Mouse (Mus musculus) hindbrain, embryonic 16.5 days (tissue): ENCODE results near the gene Neurod1. TPM values are rescaled to one million over a fixed set of nuclear protein-coding genes. Genes with fewer than 3 reads are reported as not detected.

Experiments used
- ATAC-seq: fragments of 200-750 bp; cut with Nextera tagmentation; 2 replicates; pipeline ENCODE4 v1.8.0; 2017; ENCODE audit warnings: moderate TSS enrichment, moderate library complexity
- H3K27ac ChIP-seq: fragments of 300-500 bp; sonication (generic); 2 replicates; pipeline ENCODE4 v1.5.1; 2014; ENCODE audit warnings: low read depth, mild to moderate bottlenecking, control low read depth, low read length, moderate library complexity
- H3K27me3 ChIP-seq: fragments of 300-500 bp; sonication (generic); replicated peaks from 2 replicates; pipeline ENCODE4 v1.6.1; 2014; ENCODE audit warnings: low read length; ENCODE audit not compliant: control insufficient read depth, insufficient read depth
- H3K36me3 ChIP-seq: fragments of 300-500 bp; sonication (generic); 2 replicates; pipeline ENCODE4 v1.6.1; 2014; ENCODE audit warnings: mild to moderate bottlenecking, low read length, moderate library complexity, mixed read lengths; ENCODE audit not compliant: control insufficient read depth, insufficient read depth
- H3K4me1 ChIP-seq: fragments of 300-500 bp; sonication (generic); 2 replicates; pipeline ENCODE4 v1.6.1; 2014; ENCODE audit warnings: low read depth, low read length; ENCODE audit not compliant: control insufficient read depth, insufficient read depth
- H3K4me2 ChIP-seq: fragments of 300-500 bp; sonication (generic); 2 replicates; pipeline ENCODE4 v1.6.1; 2014; ENCODE audit warnings: mild to moderate bottlenecking, low read length, control low read depth, moderate library complexity
- H3K4me3 ChIP-seq: fragments of 300-500 bp; sonication (generic); 2 replicates; pipeline ENCODE4 v1.5.1; 2014; ENCODE audit warnings: mild to moderate bottlenecking, low read length, control low read depth, moderate library complexity
- H3K9ac ChIP-seq: fragments of 300-500 bp; sonication (generic); 2 replicates; pipeline ENCODE4 v1.6.1; 2014; ENCODE audit warnings: low read depth, mild to moderate bottlenecking, control low read depth, low read length, moderate library complexity
- H3K9me3 ChIP-seq: fragments of 300-500 bp; sonication (generic); 2 replicates; pipeline ENCODE4 v1.6.1; 2014; ENCODE audit warnings: mild to moderate bottlenecking, low read length, moderate library complexity; ENCODE audit not compliant: control insufficient read depth
- WGBS: fragments of 180-500 bp; shearing (Covaris S2); extraction: QIAGEN DNeasy Blood & Tissue Kit; methylation state at CpG from one replicate; pipeline ENCODE4 v1.1.7; 2014; 5-methylcytosine and 5-hydroxymethylcytosine counted together
- polyA plus RNA-seq: library from polyadenylated mRNA; unstranded; fragments of >200 nt; fragmentation: Nextera tagmentation; extraction: Ambion mirVana; gene quantifications from 2 replicates; pipeline ENCODE4 v1.2.1, GENCODE M21; 2015

Neurod1 gene
- polyA plus RNA-seq, result 42.8 and 49.2 TPM in 2 replicates

DNA sequence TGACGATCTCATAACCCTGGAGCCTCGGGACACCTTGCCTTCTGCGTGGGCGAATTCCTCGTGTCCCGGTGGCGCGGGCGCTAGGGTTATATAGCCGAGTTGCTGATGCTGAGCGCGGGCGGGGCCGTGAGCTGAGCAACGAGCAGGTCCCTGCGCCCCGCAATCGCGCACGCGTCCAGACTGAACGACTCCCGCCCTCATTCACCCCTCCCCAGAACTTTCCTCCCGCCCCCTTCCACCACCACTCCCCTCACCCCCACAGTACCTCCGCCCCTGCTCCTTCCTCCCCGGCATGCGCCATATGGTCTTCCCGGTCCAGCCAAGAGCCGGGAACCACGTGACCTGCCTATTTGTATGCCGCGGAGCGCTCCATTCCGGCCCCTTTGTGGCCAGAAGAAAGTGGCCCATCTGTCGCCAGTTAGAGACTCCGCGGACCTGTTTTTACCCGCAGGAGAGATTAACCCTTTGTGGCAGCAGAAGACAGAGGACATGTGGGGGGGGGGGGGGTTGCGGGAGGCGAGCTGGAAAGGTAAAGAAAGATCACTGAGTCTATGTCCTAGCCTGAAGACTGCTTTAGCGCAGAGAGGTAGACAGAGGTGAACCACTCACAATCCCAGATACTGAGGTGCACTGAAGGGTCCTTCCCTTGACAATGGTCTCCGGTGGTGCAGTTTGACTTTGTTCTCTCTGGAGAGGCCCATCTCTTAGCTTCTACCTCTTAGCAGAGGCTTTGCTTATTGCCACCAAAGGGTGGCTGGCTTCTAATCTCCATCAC lies at the start of gene Neurod1, which contains the start of gene Cerkl:
Gene Neurod1, minus strand, starts transcription at position 177 of the 775 bp plus-strand sequence.
Gene Cerkl, minus strand, starts transcription at position 211 of the 775 bp plus-strand sequence.
- peak within 1 kb of the TSS; percentile 41 for H3K9ac ChIP-seq
- no peaks in the 10 kb centered on the region for H3K36me3 ChIP-seq
- H3K4me1 ChIP-seq, result peaks cover 16% of the 10 kb centered on the region
- no peak within 1 kb of the TSS for H3K27ac ChIP-seq
- no peaks in the 10 kb centered on the region for H3K9me3 ChIP-seq
- H3K4me3 ChIP-seq, result peak within 1 kb of the TSS; percentile 50
- WGBS, result under 1% methylated on average over 39 of the region's 42 CpGs
- H3K27me3 ChIP-seq, result peaks cover 10% of the 10 kb centered on the region
- peak within 1 kb of the TSS; percentile 85 for H3K4me2 ChIP-seq
- ATAC-seq, result peak; percentile 91

DNA sequence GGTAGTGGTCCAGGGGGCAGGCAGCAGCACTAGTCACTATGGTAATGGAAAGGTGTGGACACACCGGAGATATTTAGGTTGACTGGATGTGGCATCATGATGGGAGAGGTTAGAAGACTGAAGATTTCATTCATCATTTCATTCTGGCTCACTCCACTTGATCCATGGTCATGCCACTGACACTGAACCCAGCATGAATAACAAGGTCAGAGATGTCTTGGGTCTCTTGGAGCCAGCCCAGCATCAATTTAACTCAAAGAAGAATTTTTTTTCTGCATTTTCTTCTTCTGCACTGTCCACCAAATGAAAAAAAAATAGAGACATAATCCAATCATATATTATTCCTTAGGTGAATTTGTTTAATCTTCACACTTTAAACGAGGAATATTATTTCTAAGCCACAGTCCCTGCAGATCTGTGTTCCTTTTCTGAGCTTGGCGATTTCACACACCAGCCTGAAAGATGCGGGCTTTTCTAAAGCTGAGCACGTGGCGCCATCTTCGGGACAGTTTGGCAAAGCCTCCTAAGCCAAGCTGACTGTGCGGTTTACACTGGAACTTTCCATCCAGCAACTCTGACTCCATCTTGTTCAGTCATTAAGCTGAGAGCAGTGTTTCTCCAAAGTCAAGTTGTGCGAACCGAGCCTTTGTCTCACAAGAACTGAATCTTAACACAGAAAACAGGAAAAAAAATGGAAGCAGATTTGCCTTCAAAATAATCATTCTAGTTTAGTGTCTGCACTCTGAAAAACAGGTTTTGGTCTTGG lies 42.6 kb upstream of the Neurod1 start:
- H3K27ac ChIP-seq, result no peak overlapping the region
- no peak overlapping the region for H3K9ac ChIP-seq
- ATAC-seq, result peak; percentile 94
- H3K4me3 ChIP-seq, result no peak overlapping the region
- no peaks in the 10 kb centered on the region for H3K27me3 ChIP-seq
- no peaks in the 10 kb centered on the region for H3K36me3 ChIP-seq
- H3K9me3 ChIP-seq, result no peaks in the 10 kb centered on the region
- WGBS, result 22% methylated on average over 10 of the region's 10 CpGs
- no peaks in the 10 kb centered on the region for H3K4me1 ChIP-seq
- no peak overlapping the region for H3K4me2 ChIP-seq

GRCm38 (mm10) chr2:79485127-79485526 lies 28.6 kb upstream of the Neurod1 start:
- Histone ChIP-seq H3K9ac (no peak overlapping the region), H3K36me3 (no peaks in the 10 kb centered on the region), H3K4me3 (no peak overlapping the region), H3K9me3 (no peaks in the 10 kb centered on the region), H3K4me1 (no peaks in the 10 kb centered on the region), H3K27me3 (no peaks in the 10 kb centered on the region), H3K4me2 (no peak overlapping the region), H3K27ac (no peak overlapping the region)
- ATAC-seq, result no peak
- WGBS, result 55% methylated on average over 3 of the region's 3 CpGs

- Histone ChIP-seq H3K4me2 (no peak overlapping the region), H3K27me3 (no peaks in the 10 kb centered on the region), H3K36me3 (no peaks in the 10 kb centered on the region), H3K4me1 (no peaks in the 10 kb centered on the region), H3K27ac (no peak overlapping the region), H3K4me3 (no peak overlapping the region), H3K9me3 (no peaks in the 10 kb centered on the region), H3K9ac (no peak overlapping the region)
- ATAC-seq, result no peak
- WGBS, result 88% methylated on average over 2 of the region's 2 CpGs
These were observed 26.0 kb upstream of the Neurod1 start for GRCm38 (mm10) chr2:79482511-79482910.

DNA sequence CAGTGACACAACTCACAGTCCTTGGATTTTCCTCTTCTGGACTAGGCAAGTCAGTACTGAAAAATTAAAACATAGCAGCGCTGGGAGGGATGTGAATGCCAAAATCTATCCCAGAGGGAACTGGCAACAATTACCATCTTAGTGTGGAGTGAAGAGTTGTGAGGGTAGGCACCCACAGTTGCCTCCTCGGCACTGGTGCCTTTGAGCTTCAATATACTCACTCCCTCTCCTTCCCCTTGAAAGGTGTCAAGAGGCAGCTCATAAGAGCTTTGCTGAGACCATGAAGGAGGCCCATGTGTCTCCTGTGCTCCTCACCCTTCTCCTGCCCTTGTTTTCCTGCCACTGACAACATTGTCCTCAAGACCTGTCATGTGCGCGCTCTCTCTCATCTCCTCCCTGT lies 5.9 kb upstream of the Neurod1 start:
- H3K27ac ChIP-seq, result no peak overlapping the region
- H3K4me2 ChIP-seq, result no peak overlapping the region
- H3K4me3 ChIP-seq, result no peak overlapping the region
- no peak overlapping the region for H3K9ac ChIP-seq
- no peaks in the 10 kb centered on the region for H3K9me3 ChIP-seq
- no peak for ATAC-seq
- 80% methylated on average over 4 of the region's 4 CpGs for WGBS
- H3K4me1 ChIP-seq, result peaks cover 16% of the 10 kb centered on the region
- peaks cover 6% of the 10 kb centered on the region for H3K27me3 ChIP-seq
- no peaks in the 10 kb centered on the region for H3K36me3 ChIP-seq

DNA sequence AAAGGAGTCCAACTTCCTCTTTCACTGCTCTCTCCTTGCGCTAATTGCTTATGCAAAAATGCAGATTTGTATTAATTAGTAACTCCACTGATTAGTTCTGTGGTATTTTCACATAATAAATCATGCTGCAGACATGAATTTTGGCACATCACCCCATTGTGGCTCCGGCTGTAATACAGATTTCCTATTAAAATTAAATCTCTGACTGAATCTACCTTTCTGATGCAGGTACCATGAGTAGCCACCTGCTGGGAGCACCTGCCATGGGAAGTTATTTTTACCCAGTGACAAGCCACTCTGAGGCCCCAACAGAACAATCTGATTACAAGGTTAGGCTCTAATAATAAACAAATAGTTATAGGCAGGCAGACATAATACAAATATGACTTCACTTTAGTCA lies 5.3 kb upstream of the Neurod1 start:
- Histone ChIP-seq H3K36me3 (no peaks in the 10 kb centered on the region), H3K27me3 (peaks cover 8% of the 10 kb centered on the region), H3K4me3 (no peak overlapping the region), H3K9me3 (no peaks in the 10 kb centered on the region), H3K27ac (no peak overlapping the region), H3K4me2 (no peak overlapping the region), H3K4me1 (peaks cover 16% of the 10 kb centered on the region), H3K9ac (no peak overlapping the region)
- no peak for ATAC-seq
- 74% methylated on average over 2 of the region's 2 CpGs for WGBS

DNA sequence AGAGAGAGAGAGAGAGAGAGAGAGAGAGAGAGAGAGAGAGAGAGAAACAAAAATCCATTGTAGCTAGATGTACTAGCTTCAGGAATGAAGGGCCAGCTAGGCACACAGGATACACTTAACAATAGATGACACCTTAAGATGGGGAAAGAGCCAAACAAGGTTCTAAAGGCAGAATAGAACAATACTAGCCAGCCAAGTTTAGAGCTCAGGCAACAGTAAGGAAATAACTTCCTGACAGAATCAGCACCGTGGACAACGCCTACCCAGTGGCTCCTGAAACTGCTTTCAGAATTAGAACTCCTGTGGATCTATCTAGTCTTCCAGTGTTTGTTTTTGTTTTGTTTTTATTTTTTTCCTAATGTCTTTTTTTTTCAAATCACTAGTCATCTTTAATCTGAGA lies 4.0 kb upstream of the Neurod1 start:
- peaks cover 16% of the 10 kb centered on the region for H3K4me1 ChIP-seq
- H3K36me3 ChIP-seq, result no peaks in the 10 kb centered on the region
- H3K27me3 ChIP-seq, result peaks cover 8% of the 10 kb centered on the region
- no peak overlapping the region for H3K27ac ChIP-seq
- no peak overlapping the region for H3K9ac ChIP-seq
- 25% methylated on average over 2 of the region's 2 CpGs for WGBS
- no peak for ATAC-seq
- no peak overlapping the region for H3K4me3 ChIP-seq
- H3K4me2 ChIP-seq, result no peak overlapping the region; the same call in 1 of the 2 replicates
- no peaks in the 10 kb centered on the region for H3K9me3 ChIP-seq

DNA sequence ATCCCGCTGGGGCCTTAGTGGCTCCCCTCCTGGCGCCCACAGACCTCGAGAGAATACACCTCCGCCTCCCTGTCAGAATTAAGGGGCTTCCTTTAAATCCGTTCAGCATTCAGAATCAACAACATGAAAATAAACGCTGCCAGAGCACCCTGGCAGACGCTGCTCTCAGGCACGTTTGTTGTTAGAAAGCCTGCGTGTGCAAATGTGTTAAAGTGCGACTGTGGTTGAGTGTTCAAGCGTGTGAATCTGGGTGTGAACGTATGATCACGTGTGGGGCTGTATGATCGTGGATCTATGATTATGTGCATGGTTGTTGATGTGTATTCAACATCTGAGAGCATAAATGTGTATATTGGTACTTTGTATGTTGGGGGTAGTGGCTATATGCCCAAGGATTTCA lies 3.6 kb upstream of the Neurod1 start:
- WGBS, result 6% methylated on average over 14 of the region's 14 CpGs
- peaks cover 16% of the 10 kb centered on the region for H3K4me1 ChIP-seq
- 0 out of 2 replicates have a peak overlapping the region, but pooled peaks have one; percentile 35 for H3K9ac ChIP-seq
- no peak for ATAC-seq
- H3K27me3 ChIP-seq, result peaks cover 8% of the 10 kb centered on the region
- peak overlapping the region; percentile 46 for H3K4me2 ChIP-seq
- H3K9me3 ChIP-seq, result no peaks in the 10 kb centered on the region
- H3K27ac ChIP-seq, result no peak overlapping the region
- H3K4me3 ChIP-seq, result peak overlapping the region; percentile 25
- no peaks in the 10 kb centered on the region for H3K36me3 ChIP-seq
